Mouse (Mus musculus) inflammation-experienced regulatory T-cells, adult 6 months (primary cell): ENCODE measurements around the gene Clec9a. TPM values are rescaled to one million over a fixed set of nuclear protein-coding genes. Genes with fewer than 3 reads are reported as not detected.

Source experiments
- ATAC-seq: one replicate; pipeline ENCODE4 v1.8.0; 2017
- polyA plus RNA-seq, 3 experiments: library from polyadenylated mRNA; unstranded; fragments of 100-300 nt; shearing (Covaris generic); gene quantifications; one replicate each; pipeline ENCODE4 v1.2.1; 2017

Clec9a gene
- polyA plus RNA-seq, 3 experiments from 2014 or later: not detected

GRCm38 (mm10) chr6:129425217-129425616 lies 16.6 kb downstream of the Clec9a start:
- no peak for ATAC-seq

DNA sequence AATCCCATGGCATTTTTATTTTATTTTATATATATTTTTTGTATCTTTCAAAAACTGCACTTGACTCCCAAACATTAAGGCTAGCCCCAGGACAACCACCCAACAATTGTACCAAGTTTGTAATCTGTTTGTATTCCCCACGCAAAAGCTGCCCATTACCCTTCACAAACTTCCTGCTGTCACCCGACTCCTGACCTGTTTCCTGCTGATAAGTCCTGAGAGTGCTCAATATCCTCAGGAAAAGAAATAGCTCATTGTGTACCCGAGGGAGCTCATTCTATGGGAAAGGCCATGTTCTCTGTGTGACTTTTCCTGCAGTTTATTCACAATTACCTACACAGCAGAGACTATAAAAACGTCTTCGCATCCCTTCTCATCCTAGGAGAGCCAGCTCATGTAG lies 17.1 kb downstream of the Clec9a start:
- no peak for ATAC-seq

DNA sequence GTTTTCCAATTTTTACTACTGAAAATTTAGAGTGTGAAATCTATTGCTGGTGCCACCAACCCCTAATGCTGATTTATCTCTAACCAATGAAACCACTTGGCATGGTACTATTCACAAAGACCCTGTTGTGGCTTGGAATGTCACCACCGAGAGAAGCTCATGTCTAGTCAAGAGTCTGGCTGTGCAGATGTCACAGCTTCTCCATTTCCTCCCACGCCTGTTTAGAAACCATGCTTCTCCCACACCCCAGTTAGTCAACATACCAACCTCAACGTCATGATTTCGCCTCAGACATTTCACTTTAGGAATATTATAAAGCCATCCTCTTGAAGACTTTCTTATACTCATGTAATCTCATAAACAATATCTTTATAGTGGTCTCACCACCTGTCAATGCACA lies 18.6 kb downstream of the Clec9a start:
- no peak for ATAC-seq

GRCm38 (mm10) chr6:129434239-129434638 lies 25.6 kb downstream of the Clec9a start:
- ATAC-seq: peak; percentile 96

GRCm38 (mm10) chr6:129436025-129436424 lies 27.4 kb downstream of the Clec9a start:
- ATAC-seq: no peak

DNA sequence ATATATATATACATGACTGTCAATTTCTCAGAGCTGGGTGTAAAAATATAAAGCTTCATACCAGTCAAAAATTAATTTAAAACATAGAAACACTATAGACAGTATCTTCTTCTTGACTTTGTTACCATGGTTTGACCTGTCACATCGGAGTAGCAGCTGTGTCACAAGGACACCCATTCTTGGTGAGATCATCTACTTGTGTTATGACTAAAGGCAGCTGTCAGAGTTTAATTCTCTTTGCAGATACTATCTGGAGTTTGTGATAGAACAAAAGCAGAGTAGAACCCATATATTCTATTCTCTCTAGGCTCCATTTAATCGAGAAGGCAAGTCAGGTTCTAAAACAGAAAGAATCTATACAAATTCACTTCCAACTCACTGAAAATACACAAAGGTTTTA lies 29.4 kb downstream of the Clec9a start:
- no peak for ATAC-seq

GRCm38 (mm10) chr6:129449743-129450142 lies 41.1 kb downstream of the Clec9a start:
- no peak for ATAC-seq

DNA sequence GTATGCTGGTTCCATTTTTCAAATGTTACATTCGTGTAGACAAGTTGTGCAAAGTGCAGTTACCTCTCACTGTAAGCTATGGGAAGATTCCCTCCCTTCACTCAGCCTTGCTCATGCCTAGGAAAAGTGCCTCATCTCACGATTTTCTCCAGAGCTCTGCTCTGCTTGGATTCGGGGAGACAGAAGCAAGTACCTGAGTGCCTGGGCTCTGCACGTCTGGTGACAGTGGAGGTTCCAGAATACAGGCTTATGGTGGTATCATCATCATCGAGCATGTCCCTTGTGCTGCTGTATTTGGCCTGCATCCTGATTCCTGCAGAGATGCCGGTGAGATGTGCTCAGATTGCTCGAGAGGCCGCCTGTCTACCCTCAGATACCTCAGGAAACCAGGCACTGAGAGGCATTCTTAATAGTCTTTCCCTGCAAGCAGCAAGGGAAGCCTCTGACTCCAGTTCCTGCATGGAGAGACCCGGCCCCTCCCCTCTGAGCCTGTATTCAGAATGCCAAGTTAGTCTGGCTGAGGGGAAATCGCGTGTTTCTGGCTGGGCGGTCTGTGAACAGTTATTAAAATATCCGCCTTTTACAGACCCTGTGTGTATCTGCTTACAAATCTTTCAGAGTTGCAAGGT lies 42.9 kb downstream of the Clec9a start, which contains the start of gene Clec1a:
TSS of gene Clec1a (minus strand) at position 590 of the 629 bp plus-strand sequence.
- no peak for ATAC-seq

DNA sequence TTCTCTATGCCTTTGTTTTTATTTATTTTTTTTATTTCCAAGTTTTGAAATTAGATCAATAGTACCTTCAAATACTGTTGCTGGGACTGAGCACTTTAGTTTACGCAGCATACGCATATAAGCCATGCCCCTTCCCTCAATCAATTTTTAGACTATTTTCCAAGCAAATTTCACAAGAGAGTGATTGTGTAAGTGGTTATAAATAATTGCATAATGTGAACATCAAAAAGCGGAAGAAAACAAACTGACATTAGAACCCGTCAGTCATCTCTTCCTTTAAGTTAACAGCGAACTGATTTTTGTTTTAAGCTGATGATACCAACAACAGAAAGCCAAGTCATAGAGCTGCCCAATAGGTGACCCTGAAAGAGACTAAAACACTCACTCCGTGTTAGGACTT lies 62.7 kb downstream of the Clec9a start:
- ATAC-seq: no peak

DNA sequence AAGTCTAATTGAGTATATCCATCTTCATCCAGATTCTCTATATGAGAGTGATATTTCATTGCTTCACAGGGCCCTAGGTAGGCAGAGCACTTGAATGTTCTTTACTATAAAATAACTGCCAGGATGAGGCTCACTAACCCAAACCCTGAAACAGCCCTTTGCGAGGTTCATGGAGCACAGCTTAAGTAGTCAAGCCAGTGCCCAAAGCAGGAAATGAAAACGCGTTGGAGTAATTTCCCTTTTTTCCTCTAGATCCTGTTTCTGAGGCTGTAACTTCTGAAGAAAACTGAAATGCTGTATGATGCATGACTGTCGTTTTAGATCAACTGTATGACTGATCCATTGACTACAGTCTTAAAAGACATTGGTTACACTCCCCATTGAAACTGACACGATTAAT lies 64.0 kb downstream of the Clec9a start:
- ATAC-seq: no peak

Other genes with a start within 250 kb of the Clec9a start
- 10 to 100 TPM; 12.0 to 41.7 (median 33.6) TPM for gene Clec2d, start 228.2 kb upstream of the Clec9a start, polyA plus RNA-seq
- gene Cd69, start 133.4 kb upstream of the Clec9a start, polyA plus RNA-seq: 100 to 1,000 TPM; 152 to 264 (median 175) TPM
- not detected for gene 4922502D21Rik, start 77.1 kb upstream of the Clec9a start, polyA plus RNA-seq
- 1 to 10 TPM in 1 of 3 experiments, not detected in 2; 2.0 TPM for gene Clec12a, start 66.2 kb upstream of the Clec9a start, polyA plus RNA-seq
- gene Clec12b, start 23.0 kb upstream of the Clec9a start, polyA plus RNA-seq: not detected
- gene Clec1b, start 11.6 kb upstream of the Clec9a start, polyA plus RNA-seq: under 1 TPM in 1 of 3 experiments, not detected in 2; 0.26 TPM
- not detected for gene Clec1a, start 43.1 kb downstream of the Clec9a start, polyA plus RNA-seq
- under 1 TPM in 1 of 3 experiments, not detected in 2; 0.25 TPM for gene Olr1, start 98.3 kb downstream of the Clec9a start, polyA plus RNA-seq
- gene Tmem52b, start 103.7 kb downstream of the Clec9a start, polyA plus RNA-seq: not detected
- gene Gabarapl1, start 124.3 kb downstream of the Clec9a start, polyA plus RNA-seq: 10 to 100 TPM in 1 of 3 experiments, 1 to 10 TPM in 2; 8.0 to 10.5 (median 8.1) TPM
- gene Klre1, start 169.0 kb downstream of the Clec9a start, polyA plus RNA-seq: under 1 TPM in 1 of 3 experiments, not detected in 2; 0.23 TPM
- 1 to 10 TPM in 1 of 3 experiments, under 1 TPM in 1, not detected in 1; 0.66 to 7.8 TPM for gene Klrd1, start 182.9 kb downstream of the Clec9a start, polyA plus RNA-seq
- gene Klrk1, start 215.0 kb downstream of the Clec9a start, polyA plus RNA-seq: 1 to 10 TPM in 1 of 3 experiments, under 1 TPM in 1, not detected in 1; 0.71 to 3.1 TPM
- not detected for gene Klrc3, start 234.5 kb downstream of the Clec9a start, polyA plus RNA-seq